Mouse (Mus musculus) MEL (cell line): ENCODE data around the gene Wbp2.

Experiments used
- BHLHE40 ChIP-seq: IDR thresholded peaks from 2 replicates; pipeline ENCODE4 v1.6.1; 2012; ENCODE audit warnings: low read depth, mild to moderate bottlenecking, inconsistent platforms, low read length, improper control_type of control experiment, borderline replicate concordance
- CHD2 ChIP-seq: IDR thresholded peaks from 2 replicates; pipeline ENCODE4 v1.6.1; 2011; ENCODE audit warnings: low read length, improper control_type of control experiment
- CTCF ChIP-seq, 3 experiments: IDR thresholded peaks in 2 of 3; conservative IDR thresholded peaks in 1 of 3; 2 replicates each; pipeline ENCODE4 v1.5.1; 2011 to 2012; ENCODE audit warnings: low read length in 3 of 3, low read depth in 2 of 3, mild to moderate bottlenecking in 2 of 3, improper control_type of control experiment in 1 of 3, inconsistent platforms in 1 of 3, mixed read lengths in 1 of 3, moderate library complexity in 1 of 3; ENCODE audit not compliant: control insufficient read depth in 1 of 3, insufficient read depth in 1 of 3, poor library complexity in 1 of 3, severe bottlenecking in 1 of 3
- E2F4 ChIP-seq: IDR thresholded peaks from 2 replicates; pipeline ENCODE4 v1.6.1; 2011; ENCODE audit warnings: low read depth, low read length, improper control_type of control experiment, borderline replicate concordance
- EP300 ChIP-seq, 2 experiments: IDR thresholded peaks; 2 replicates each; pipeline ENCODE4 v1.6.1; 2011; ENCODE audit warnings: improper control_type of control experiment in 2 of 2, low read length in 2 of 2, low read depth in 1 of 2, mild to moderate bottlenecking in 1 of 2
- GABPA ChIP-seq: IDR thresholded peaks from 2 replicates; pipeline ENCODE4 v1.6.1; 2012; ENCODE audit warnings: low read depth, mild to moderate bottlenecking, inconsistent platforms, low read length, improper control_type of control experiment, moderate library complexity
- GATA1 ChIP-seq: IDR thresholded peaks from 2 replicates; pipeline ENCODE4 v1.6.1; 2011; ENCODE audit warnings: low read depth, low read length, improper control_type of control experiment
- MAFK ChIP-seq: IDR thresholded peaks from 2 replicates; pipeline ENCODE4 v1.6.1; 2011; ENCODE audit warnings: low read depth, mild to moderate bottlenecking, low read length, improper control_type of control experiment, borderline replicate concordance
- NRF1 ChIP-seq: IDR thresholded peaks from 2 replicates; pipeline ENCODE4 v1.6.1; 2014; ENCODE audit warnings: low read depth, mild to moderate bottlenecking, inconsistent platforms, low read length, improper control_type of control experiment, moderate library complexity; ENCODE audit not compliant: poor library complexity, insufficient read depth, severe bottlenecking
- POLR2A ChIP-seq, 2 experiments: IDR thresholded peaks; 2 replicates each; pipeline ENCODE4 v1.6.1; 2011 to 2012; ENCODE audit warnings: low read length in 2 of 2, mild to moderate bottlenecking in 2 of 2, control low read depth in 1 of 2, improper control_type of control experiment in 1 of 2, low read depth in 1 of 2, moderate library complexity in 1 of 2; ENCODE audit not compliant: control insufficient read depth in 1 of 2, insufficient read depth in 1 of 2, poor library complexity in 1 of 2
- POLR2AphosphoS5 ChIP-seq: IDR thresholded peaks from 2 replicates; pipeline ENCODE4 v1.6.1; 2012; ENCODE audit warnings: low read depth, borderline replicate concordance, mild to moderate bottlenecking, inconsistent platforms, low read length, moderate library complexity, mixed read lengths
- TCF12 ChIP-seq: IDR thresholded peaks from 2 replicates; pipeline ENCODE4 v1.6.1; 2014; ENCODE audit warnings: low read depth, mild to moderate bottlenecking, inconsistent platforms, low read length, improper control_type of control experiment, moderate library complexity
- USF1 ChIP-seq: IDR thresholded peaks from 2 replicates; pipeline ENCODE4 v1.6.1; 2014; ENCODE audit warnings: low read depth, mild to moderate bottlenecking, inconsistent platforms, low read length, improper control_type of control experiment, moderate library complexity
- ZNF384 ChIP-seq: IDR thresholded peaks from 2 replicates; pipeline ENCODE4 v1.6.1; 2012; ENCODE audit warnings: low read depth, mild to moderate bottlenecking, inconsistent platforms, low read length, improper control_type of control experiment

DNA sequence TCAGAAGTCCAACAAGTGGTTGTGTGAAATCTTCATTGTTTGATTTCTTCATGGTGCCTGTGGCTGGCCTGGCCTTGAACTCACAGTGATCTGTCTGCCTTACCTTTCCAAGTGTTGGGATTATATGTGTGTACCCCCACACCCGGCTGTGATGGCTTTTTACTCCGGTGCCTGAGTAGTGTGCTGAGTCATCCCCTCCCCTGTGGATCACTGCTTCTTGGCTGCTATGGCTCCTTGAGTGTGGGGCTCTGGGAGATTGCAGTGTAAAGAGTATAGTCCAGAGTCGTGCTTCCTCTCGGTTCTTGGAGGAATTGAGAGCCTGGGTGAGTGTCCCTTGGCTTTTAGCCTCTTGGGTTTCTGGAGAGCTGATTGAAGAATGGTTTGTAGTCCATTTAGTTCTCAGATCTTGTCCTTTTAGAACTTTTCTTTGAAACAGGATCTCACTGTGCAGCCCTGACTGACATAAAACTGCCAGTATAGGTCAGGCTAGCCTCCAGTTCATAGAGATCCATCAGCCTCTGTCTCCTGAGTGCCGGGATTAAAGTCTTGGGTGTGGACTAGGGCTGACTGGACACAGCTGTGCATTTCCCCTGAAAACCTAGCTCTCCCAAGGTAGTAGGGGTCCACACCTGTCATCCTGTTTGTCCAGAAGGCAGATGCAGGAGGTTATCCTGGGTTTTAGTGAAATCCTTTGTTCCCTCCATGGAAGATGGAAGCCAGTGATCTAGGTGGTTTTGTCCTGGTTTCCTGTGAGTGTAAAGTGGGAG, 44.2 kb downstream of the Wbp2 start:
- TF ChIP-seq TCF12 (no peak), CTCF (IDR thresholded peaks at IDR 0.05 in 2 of 3, conservative IDR thresholded peaks at IDR 0.05 in 1 of 3; ENCODE audit: control insufficient read depth in 1 of 3, insufficient read depth in 1 of 3, low read depth in 2 of 3, low read length in 3 of 3, poor library complexity in 1 of 3, severe bottlenecking in 1 of 3) (no peak), GABPA (no peak), CHD2 (no peak), POLR2AphosphoS5 (no peak), GATA1 (no peak), E2F4 (no peak), BHLHE40 (no peak), USF1 (no peak), ZNF384 (no peak), NRF1 (no peak), MAFK (no peak), EP300 (IDR thresholded peaks at IDR 0.05; ENCODE audit: low read depth in 1 of 2, low read length in 2 of 2) (no peak), POLR2A (IDR thresholded peaks at IDR 0.05; ENCODE audit: control insufficient read depth in 1 of 2, insufficient read depth in 1 of 2, low read depth in 1 of 2, low read length in 2 of 2, poor library complexity in 1 of 2) (no peak; a peak in 1 of 4 replicates)
